Mouse (Mus musculus): ENCODE results near the gene Sorcs2.

Sorcs2 gene

GRCm38 (mm10) chr5:36178215-36178614 lies 219.7 kb downstream of the Sorcs2 start:
- no peak for DNase-seq (ENCODE audit: low spot score)

GRCm38 (mm10) chr5:36176873-36177272 lies 221.1 kb downstream of the Sorcs2 start:
- DNase-seq (ENCODE audit: low spot score), result no peak

- DNase-seq (ENCODE audit: low spot score), result no peak
Measured at GRCm38 (mm10) chr5:36176409-36176808, 221.5 kb downstream of the Sorcs2 start.

GRCm38 (mm10) chr5:36174569-36175115 lies 223.3 kb downstream of the Sorcs2 start:
- DNase-seq (ENCODE audit: low spot score), result peak; percentile 76

- DNase-seq (ENCODE audit: low spot score), result no peak
Measured at GRCm38 (mm10) chr5:36168963-36169650, 228.8 kb downstream of the Sorcs2 start.

- no peak for DNase-seq (ENCODE audit: low spot score)
Measured at GRCm38 (mm10) chr5:36166346-36167013, 231.5 kb downstream of the Sorcs2 start.

GRCm38 (mm10) chr5:36165424-36166302 lies 232.3 kb downstream of the Sorcs2 start:
- DNase-seq (ENCODE audit: low spot score), result peak; percentile 10

GRCm38 (mm10) chr5:36154879-36155485 lies 243.0 kb downstream of the Sorcs2 start:
- DNase-seq (ENCODE audit: low spot score), result peak; percentile 62

GRCm38 (mm10) chr5:36153261-36153660 lies 244.7 kb downstream of the Sorcs2 start:
- DNase-seq (ENCODE audit: low spot score), result no peak

GRCm38 (mm10) chr5:36151086-36151485 lies 246.9 kb downstream of the Sorcs2 start:
- DNase-seq (ENCODE audit: low spot score), result no peak

- peak; percentile 54 for DNase-seq (ENCODE audit: low spot score)
Measured at GRCm38 (mm10) chr5:36149098-36149497, 248.8 kb downstream of the Sorcs2 start.

- DNase-seq (ENCODE audit: low spot score), result no peak
Measured at GRCm38 (mm10) chr5:36146589-36146988, 251.3 kb downstream of the Sorcs2 start.

- DNase-seq (ENCODE audit: low spot score), result peak; percentile 53
Measured at GRCm38 (mm10) chr5:36144560-36144959, 253.4 kb downstream of the Sorcs2 start.

- DNase-seq (ENCODE audit: low spot score), result no peak
Measured at GRCm38 (mm10) chr5:36141676-36142255, 256.2 kb downstream of the Sorcs2 start.

- peak; percentile 51 for DNase-seq (ENCODE audit: low spot score)
Measured at GRCm38 (mm10) chr5:36141112-36141511, 256.8 kb downstream of the Sorcs2 start.

GRCm38 (mm10) chr5:36139766-36140165 lies 258.2 kb downstream of the Sorcs2 start:
- no peak for DNase-seq (ENCODE audit: low spot score)

GRCm38 (mm10) chr5:36135874-36136542 lies 261.9 kb downstream of the Sorcs2 start:
- DNase-seq (ENCODE audit: low spot score), result no peak

GRCm38 (mm10) chr5:36134302-36134701 lies 263.6 kb downstream of the Sorcs2 start:
- no peak for DNase-seq (ENCODE audit: low spot score)

GRCm38 (mm10) chr5:36133893-36134292 lies 264.0 kb downstream of the Sorcs2 start:
- DNase-seq (ENCODE audit: low spot score), result no peak

GRCm38 (mm10) chr5:36130393-36131011 lies 267.4 kb downstream of the Sorcs2 start:
- no peak for DNase-seq (ENCODE audit: low spot score)

Data from retina, embryonic 14.5 days (tissue).